Mouse (Mus musculus) bone marrow, adult 2 months (tissue): ENCODE data around the gene Scn8a.

Experiments
- CTCF ChIP-seq: fragments of 200-500 bp; IDR thresholded peaks from 2 replicates; pipeline ENCODE4 v1.5.1; 2011; ENCODE audit warnings: low read length, control low read depth; ENCODE audit not compliant: control insufficient read depth, insufficient read depth
- POLR2A ChIP-seq: fragments of 200-500 bp; IDR thresholded peaks from 2 replicates; pipeline ENCODE4 v1.6.1; 2011; ENCODE audit warnings: low read depth, mild to moderate bottlenecking, control low read depth, low read length, borderline replicate concordance; ENCODE audit not compliant: control insufficient read depth

- TF ChIP-seq CTCF (peak; percentile 22; the same call in 1 of the 2 replicates), POLR2A (no peak)
These were observed 186.6 kb downstream of the Scn8a start for GRCm38 (mm10) chr15:101056225-101056624.
